Mouse (Mus musculus) mesoderm, embryonic 11.5 days (tissue): ENCODE data around the gene Ppm1l.
A peak's percentile ranks its signal among the peaks of the same experiment; 100 is the strongest.

Source experiments
- DNase-seq: peaks from one replicate; pipeline ENCODE4 v3.0.0-alpha.2; 2012; ENCODE audit warnings: low read depth, low spot score

Ppm1l gene

GRCm38 (mm10) chr3:69438773-69439514, 122.3 kb downstream of the Ppm1l start:
- no peak for DNase-seq

- peak; percentile 23 for DNase-seq
Observed at GRCm38 (mm10) chr3:69440761-69441160, 124.1 kb downstream of the Ppm1l start.

GRCm38 (mm10) chr3:69446989-69447388, 130.3 kb downstream of the Ppm1l start:
- DNase-seq = no peak

- no peak for DNase-seq
Observed at GRCm38 (mm10) chr3:69449041-69449440, 132.4 kb downstream of the Ppm1l start.

GRCm38 (mm10) chr3:69454330-69454729, 137.7 kb downstream of the Ppm1l start:
- DNase-seq = no peak

GRCm38 (mm10) chr3:69456071-69456470, 139.4 kb downstream of the Ppm1l start:
- no peak for DNase-seq

- no peak for DNase-seq
Observed at GRCm38 (mm10) chr3:69458756-69459155, 142.1 kb downstream of the Ppm1l start.

GRCm38 (mm10) chr3:69461956-69462355, 145.3 kb downstream of the Ppm1l start:
- no peak for DNase-seq

GRCm38 (mm10) chr3:69465751-69466150, 149.1 kb downstream of the Ppm1l start:
- DNase-seq = no peak

- DNase-seq = no peak
Observed at GRCm38 (mm10) chr3:69468280-69469008, 151.8 kb downstream of the Ppm1l start.

GRCm38 (mm10) chr3:69469463-69470141, 152.9 kb downstream of the Ppm1l start:
- DNase-seq = no peak

- no peak for DNase-seq
Observed at GRCm38 (mm10) chr3:69470142-69470796, 153.6 kb downstream of the Ppm1l start.

GRCm38 (mm10) chr3:69475850-69476450, 159.3 kb downstream of the Ppm1l start:
- DNase-seq = no peak

- DNase-seq = no peak
Observed at GRCm38 (mm10) chr3:69479937-69480336, 163.3 kb downstream of the Ppm1l start.

- peak; percentile 81 for DNase-seq
Observed at GRCm38 (mm10) chr3:69481835-69482234, 165.2 kb downstream of the Ppm1l start.

GRCm38 (mm10) chr3:69484006-69484574, 167.4 kb downstream of the Ppm1l start:
- DNase-seq = no peak

GRCm38 (mm10) chr3:69484582-69484981, 167.9 kb downstream of the Ppm1l start:
- no peak for DNase-seq

- no peak for DNase-seq
Observed at GRCm38 (mm10) chr3:69485347-69485746, 168.7 kb downstream of the Ppm1l start.

- DNase-seq = no peak
Observed at GRCm38 (mm10) chr3:69485756-69486155, 169.1 kb downstream of the Ppm1l start.

- DNase-seq = no peak
Observed at GRCm38 (mm10) chr3:69487471-69487870, 170.8 kb downstream of the Ppm1l start.

- DNase-seq = no peak
Observed at GRCm38 (mm10) chr3:69489669-69490068, 173.0 kb downstream of the Ppm1l start.
